Mouse (Mus musculus) T-cell, adult 2 months (primary cell): ENCODE measurements around the gene Sohlh2.

Experiments used
- DNase-seq: peaks from one replicate; pipeline ENCODE4 v3.0.0; 2022; ENCODE audit warnings: low spot score

Gene Sohlh2

DNA sequence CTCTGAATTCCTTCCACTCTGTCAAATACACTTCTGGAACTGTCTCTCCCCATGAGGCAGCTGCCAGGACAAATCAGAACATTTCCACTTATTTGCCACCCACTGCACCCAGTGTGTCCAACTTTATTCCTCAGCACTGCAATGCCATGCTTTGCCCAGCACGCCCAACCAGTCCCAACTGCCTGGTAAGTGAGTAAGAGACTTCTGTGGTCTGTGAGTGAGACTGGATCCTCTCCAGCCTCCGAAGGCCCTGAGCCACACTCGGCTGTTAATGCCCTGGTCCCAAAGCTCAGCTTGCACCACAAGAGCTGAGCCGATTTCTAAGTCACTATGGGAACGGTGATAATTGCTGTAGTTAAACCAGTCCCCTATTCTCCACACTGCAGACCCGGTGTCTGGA is 25.8 kb downstream of the Sohlh2 start:
- no peak for DNase-seq

DNA sequence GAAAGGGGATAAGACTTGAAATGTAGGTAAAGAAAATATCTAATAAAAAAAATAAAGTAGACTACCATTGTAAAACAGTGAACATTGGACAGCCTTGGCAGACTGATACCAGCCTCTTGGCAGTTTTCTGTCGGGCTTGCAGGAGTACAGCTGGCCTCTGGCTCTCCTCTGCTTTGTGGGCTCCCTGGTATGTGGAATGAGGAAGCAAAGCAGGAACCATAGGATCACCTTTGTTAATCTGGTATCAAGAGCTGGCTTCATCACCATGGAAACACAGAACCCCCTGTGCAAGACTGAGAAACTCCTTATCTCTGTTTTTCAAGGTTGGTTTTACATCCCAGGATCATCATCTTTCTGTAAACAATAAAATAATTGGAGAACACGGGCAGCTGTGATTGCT is 30.4 kb downstream of the Sohlh2 start:
- no peak for DNase-seq

DNA sequence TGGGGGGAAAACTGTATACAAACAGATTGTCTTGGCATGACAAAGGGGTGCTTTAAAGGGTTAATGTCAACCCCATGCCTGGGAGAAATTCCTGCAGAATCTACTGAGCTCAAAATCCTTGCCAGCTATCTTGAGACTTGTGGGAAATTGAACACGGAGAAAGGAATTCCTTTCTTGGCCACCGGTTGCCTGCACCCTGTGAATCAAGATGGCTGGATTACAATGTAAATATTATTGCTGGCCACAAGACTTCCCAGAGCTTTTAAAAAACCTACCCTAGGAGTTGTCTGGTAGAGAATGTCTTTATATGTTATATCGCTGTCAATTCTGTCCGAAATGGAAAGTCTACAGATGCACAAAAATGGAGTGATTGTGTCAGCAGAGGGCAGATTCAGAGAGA is 32.0 kb downstream of the Sohlh2 start:
- DNase-seq = no peak

DNA sequence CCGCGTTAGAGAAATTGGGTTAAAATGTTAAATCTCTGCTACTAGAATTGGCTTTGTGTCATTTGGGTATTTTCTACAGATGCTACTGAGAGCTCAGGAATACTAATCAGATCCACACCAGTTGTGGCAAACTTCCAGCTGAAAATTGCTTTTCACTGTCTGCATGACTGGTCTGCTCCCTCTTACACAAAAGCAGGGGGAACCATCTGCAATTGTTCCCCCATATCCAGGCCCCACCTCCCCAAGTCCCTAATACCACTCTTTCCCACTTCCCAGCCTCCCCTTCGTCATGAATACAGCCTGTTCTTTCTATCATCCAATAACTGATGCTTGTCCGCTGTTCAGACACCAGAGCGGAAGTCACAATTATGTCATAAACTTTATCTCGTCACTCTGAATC is 32.6 kb downstream of the Sohlh2 start:
- no peak for DNase-seq

DNA sequence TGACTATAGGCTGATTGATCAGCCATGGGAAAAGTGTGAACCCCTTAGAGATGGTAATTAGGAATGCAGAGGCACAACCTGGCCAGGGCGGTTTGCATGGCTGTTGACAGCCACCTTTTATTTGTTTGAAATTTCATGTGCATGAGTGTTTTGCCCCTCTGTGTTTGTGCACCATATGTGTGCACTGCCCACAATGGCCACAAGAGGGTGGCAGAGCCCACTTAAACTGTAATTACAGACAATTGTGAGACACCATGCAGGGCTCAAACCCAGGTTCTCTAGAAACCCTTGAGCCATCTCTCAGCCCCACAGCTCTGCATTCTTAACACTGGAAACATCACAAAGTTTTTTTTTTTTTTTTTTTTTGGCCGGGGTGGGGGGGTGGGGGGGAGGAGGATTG is 40.7 kb downstream of the Sohlh2 start:
- no peak for DNase-seq

DNA sequence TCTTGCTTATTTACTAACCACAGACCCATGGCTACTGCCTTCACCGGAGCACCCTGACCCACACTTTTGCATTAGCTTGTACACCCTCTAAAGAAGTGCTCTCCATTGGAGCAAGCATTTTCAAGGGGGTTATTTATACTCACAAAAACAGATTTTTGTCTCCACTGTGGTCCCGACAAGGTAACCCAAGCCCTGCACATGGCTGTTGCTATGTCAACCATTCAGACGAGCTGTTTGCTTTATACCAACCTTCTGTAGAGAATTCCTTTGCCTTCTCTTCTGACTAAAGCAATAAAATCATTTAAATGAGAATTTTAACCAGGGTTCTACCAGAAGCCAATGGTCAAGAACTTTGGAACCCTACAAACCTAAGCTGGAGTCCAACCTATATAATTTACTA is 42.0 kb downstream of the Sohlh2 start:
- no peak for DNase-seq

DNA sequence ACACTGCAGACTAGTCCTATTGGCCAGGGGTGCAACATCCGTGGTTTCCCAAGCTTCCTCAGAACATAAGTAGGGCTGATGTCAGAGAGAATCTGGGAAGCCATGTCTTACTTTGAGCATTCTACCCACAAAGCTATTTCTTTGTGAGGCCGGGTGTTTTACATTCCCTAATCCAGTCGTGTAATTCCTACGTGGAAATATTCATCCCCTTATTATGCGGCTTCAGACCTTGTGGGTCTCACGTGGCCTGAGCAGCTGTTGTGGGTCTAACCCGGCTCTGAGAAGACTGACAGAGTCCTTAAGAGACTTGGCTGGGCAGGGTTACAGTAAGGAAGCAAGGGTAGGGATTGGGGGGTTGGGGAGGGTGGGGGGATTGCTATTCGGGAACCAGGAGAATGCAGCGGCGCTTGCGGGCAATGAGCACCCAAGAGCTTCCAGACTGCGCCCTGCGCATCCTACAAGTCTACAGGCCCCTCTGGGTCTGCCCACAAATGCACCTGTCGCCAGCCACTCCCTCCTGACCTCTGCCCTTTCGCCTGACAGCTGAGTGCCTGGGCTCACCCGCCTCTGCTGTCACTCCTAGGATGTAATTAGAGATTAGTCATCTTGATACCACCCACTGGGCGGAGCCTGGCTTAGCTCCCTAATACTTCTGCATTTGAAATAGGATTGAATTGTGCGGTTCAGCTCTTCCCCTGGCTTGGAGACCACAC is 44.8 kb downstream of the Sohlh2 start:
- no peak for DNase-seq

DNA sequence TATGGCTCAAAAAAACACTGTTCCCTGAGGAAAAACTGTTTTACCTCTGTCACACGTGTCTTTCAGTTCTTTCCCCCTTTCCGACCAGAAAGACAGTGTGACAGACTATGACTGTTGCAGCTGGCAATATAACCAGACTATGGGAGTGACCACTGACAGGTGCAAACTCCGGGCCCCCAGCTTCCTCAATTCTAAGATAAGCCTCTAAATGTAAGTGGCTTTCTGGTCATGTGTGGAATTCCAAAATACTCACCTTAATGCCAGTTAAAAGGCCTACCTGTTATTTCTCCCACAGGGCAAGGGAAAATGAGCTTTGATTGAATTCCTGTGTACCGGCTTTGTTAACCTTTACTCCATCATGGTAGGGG is 45.4 kb downstream of the Sohlh2 start:
- DNase-seq = no peak

DNA sequence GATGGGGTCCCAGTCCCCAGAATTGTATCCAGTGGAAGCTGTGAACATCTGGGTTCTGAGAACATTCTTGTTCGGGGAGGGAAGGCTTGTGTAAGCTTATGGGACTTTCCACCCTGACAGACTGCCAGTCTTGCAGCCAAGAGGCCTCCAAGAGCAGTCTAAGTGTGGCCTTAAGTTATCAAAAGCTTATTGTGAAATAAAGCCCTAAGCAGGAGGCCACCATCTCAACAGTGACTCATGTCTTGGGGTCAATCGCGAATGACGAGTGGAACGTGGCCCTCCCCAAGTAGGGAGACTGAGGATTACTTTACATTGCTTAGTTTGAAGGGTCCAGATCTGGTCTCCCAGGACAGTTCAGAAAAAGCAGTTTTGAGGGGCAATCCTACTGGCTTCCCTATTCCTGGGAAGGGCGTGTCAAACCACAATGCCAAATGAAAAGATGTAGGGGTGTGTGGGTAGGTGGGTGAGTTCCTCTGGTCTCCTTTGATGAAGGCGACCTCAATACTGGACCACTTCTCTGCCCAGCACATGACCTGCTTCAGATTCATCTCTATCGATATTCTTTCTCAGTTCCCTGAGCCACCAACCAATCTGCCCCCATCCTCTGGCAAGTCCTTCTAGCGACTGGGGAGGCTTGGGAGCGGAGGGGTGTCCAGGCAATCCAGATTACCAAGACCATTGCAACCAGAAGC is 60.0 kb downstream of the Sohlh2 start, which contains the start of gene Dclk1:
Gene Dclk1 (plus strand): TSS at position 635 of the 692 bp plus-strand sequence.
- DNase-seq = no peak

DNA sequence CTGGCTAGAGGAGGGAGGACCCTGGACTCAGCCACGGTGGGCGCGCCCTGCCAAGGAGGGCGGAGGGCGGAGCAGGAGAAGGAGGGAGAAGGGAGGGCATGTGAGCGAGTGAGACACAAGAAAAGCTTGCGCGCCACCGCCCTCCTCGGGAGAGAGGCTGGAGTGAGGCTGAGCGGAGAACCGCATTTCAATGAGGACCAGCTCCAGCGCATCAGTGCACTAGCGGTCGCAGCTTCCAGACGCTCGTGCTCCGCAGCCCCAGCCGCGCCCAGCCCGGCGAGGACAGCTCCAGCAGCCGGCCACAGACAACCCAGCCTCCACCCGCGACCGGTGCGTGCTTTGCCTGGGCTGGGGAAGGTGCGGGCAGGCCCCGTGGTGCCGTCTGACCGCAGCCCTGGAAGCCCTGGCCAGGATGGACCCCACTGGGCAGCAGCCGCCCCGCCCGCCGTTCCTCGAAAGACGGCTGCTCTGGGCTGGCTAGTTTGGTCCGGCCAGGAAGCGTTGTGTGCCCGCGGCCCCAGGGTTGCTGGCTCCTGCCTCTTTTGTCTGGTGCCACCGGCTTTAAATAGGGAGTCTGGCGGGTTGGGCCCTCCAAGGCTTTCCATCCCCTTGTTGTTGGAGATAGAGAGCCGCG is 60.7 kb downstream of the Sohlh2 start:
- no peak for DNase-seq

DNA sequence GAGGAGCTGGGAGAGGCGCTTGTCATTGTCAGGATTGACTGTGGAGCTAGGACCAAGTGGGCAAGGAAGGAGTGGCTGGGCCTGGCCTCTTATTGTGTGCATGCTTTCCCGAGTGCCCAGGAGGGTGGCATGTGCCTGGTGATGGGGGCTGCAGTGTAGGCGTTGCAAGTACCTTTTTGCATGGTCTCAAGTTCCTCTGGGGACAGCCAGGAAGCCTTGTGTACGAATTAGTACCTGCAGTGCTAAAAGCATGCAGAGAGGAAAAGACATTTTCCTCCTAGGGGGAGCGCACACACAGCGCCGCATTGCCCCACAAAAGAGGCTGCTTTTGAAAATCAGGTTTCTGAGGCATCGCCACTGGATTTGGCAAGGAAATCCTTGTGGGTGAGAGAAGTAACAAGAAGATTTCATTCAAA is 61.2 kb downstream of the Sohlh2 start:
- DNase-seq = no peak

DNA sequence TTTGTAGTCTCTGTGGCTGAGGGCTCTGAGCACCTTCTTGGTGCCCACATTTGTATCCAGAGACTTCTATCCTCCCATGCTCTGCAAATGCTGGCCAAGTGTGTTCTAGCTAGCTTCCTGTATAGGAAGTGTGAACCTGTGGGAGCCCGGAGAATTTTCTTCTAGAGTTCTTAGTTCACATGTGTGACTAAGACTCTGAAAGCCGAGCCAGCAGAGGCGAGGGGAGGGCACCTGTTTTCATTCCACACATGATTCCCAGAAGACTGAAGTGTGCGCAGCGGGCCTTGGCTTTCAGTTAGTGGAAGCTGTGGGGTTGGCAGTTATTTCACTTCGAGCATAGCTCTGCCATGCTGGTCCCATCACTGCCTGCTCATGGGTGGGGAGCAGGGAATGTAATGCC is 62.3 kb downstream of the Sohlh2 start:
- no peak for DNase-seq

DNA sequence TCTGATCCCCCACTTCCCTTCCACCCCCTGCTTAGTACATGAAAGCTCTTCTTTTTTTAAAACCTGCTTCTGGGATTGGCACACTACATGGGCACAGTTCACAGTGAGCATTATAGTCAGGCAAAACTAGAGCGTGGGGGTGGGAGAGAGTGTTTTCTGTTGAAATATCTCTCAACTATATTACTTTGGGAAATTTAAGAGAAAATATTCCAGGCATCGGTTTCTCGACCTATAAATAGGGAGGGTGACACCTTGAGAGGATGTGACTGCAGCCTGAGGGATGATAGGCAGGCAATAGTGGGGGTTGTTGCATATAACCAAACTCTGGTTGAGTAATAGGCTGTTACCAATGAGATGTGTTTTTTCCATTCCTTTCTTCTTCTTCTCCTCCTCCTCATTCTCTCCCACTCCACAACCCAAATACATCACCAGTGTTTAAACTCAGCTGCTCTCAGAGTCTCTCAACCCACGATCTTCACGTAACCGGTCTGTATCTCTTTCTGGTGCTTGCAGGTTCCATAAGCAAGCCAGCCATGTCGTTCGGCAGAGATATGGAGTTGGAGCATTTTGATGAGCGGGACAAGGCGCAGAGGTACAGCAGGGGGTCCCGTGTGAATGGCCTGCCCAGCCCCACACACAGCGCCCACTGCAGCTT is 64.9 kb downstream of the Sohlh2 start:
- DNase-seq = no peak

DNA sequence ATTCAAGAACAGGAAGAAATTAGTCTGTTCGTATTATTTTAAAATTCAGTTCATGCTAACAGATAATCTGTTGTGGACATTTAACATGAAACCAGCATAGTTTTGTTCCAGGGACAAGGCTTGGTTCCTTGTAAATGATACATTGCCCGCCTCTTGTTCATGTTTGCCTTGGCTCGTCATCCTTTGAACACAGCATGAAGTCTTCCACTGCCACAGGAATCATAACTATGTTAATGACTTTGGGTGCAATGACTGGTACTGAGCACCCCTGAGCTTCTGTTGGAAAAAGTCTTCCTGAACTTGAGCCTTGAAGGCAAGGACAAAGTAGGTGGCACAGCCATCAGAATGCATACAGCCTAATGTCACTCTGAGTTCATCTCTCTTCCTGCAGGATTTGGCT is 66.2 kb downstream of the Sohlh2 start:
- DNase-seq = no peak

DNA sequence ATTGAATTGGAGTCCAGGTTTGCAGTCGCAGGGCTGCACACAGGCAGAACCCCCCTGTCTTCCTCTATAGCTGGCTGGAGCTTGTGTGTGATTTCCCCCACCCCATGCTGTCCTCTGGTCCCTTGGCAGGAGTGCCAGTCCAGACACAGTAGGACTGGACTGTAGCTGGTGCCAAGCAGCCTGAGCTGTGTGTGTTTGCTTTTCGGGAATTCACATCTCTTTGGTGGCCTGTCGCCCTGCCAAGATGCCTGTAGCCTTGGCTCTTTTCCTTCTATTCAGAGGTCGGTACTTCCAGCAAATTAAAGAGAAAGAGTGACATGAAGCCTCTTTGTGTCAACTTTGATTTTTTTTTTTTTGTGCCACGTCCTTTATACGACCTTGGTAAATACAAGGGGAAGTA is 66.7 kb downstream of the Sohlh2 start:
- DNase-seq = no peak

DNA sequence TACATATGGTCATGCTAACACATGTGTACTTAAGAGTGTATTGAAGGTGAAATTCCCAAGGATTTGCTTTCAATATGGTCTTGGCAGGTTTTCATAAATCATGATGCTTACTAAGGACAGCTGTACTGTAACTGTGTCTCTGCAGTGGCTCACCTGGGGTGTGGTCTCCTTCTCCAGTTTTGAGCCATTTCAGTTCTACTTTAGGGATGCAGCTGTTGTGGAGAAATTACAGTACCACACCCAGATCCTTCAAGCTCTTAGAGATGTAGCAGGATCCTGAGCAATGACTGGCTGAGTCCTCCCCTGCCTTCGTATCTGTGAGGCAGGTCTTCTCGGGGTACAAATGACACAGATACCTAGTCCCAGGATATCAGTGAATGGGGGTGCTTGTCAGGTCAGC is 68.8 kb downstream of the Sohlh2 start:
- DNase-seq = no peak
